Mouse (Mus musculus) kidney, adult 2 months (tissue): ENCODE results near the gene Prr13. TPM values are rescaled to one million over a fixed set of nuclear protein-coding genes. Genes with fewer than 3 reads are reported as not detected.

ENCODE experiments used
- DNase-seq: peaks from one replicate; pipeline ENCODE4 v3.0.0; 2021
- H3K27ac ChIP-seq: fragments of 200-500 bp; 2 replicates; pipeline ENCODE4 v1.5.1; 2012; ENCODE audit warnings: low read depth, low read length, control low read depth, inconsistent platforms; ENCODE audit not compliant: insufficient read depth
- H3K27me3 ChIP-seq: fragments of 200-500 bp; replicated peaks from 2 replicates; pipeline ENCODE4 v1.6.1; 2012; ENCODE audit warnings: mild to moderate bottlenecking, moderate library complexity, low read length, inconsistent platforms; ENCODE audit not compliant: control insufficient read depth, insufficient read depth
- H3K36me3 ChIP-seq: fragments of 200-500 bp; 2 replicates; pipeline ENCODE4 v1.6.1; 2012; ENCODE audit warnings: mild to moderate bottlenecking, moderate library complexity, low read length, inconsistent platforms; ENCODE audit not compliant: control insufficient read depth, insufficient read depth
- H3K4me1 ChIP-seq: fragments of 200-500 bp; 2 replicates; pipeline ENCODE4 v1.6.1; 2011; ENCODE audit warnings: low read length; ENCODE audit not compliant: control insufficient read depth, insufficient read depth
- H3K4me3 ChIP-seq: fragments of 200-500 bp; 2 replicates; pipeline ENCODE4 v1.5.1; 2011; ENCODE audit warnings: mild to moderate bottlenecking, low read depth, low read length, control low read depth; ENCODE audit not compliant: insufficient read depth
- CTCF ChIP-seq: fragments of 200-500 bp; conservative IDR thresholded peaks from 2 replicates; pipeline ENCODE4 v1.5.1; 2011; ENCODE audit warnings: low read depth, mild to moderate bottlenecking, control low read depth, low read length, moderate library complexity, mixed read lengths; ENCODE audit not compliant: insufficient read depth, insufficient read length
- POLR2A ChIP-seq: fragments of 200-500 bp; IDR thresholded peaks from one replicate; pipeline ENCODE4 v1.6.1; 2011; ENCODE audit warnings: low read depth, low read length, control low read depth
- WGBS: fragments of 180-500 bp; shearing (Covaris S2); methylation state at CpG from one replicate; pipeline ENCODE4 v1.1.7; 2018; 5-methylcytosine and 5-hydroxymethylcytosine counted together
- polyA plus RNA-seq: library from polyadenylated mRNA; depleted of rRNA; stranded (reverse); fragments of >200 nt; gene quantifications from 2 replicates; pipeline ENCODE4 v1.2.3, GENCODE M21; 2012

Prr13 gene
- polyA plus RNA-seq, 1 experiment = 181 TPM

DNA sequence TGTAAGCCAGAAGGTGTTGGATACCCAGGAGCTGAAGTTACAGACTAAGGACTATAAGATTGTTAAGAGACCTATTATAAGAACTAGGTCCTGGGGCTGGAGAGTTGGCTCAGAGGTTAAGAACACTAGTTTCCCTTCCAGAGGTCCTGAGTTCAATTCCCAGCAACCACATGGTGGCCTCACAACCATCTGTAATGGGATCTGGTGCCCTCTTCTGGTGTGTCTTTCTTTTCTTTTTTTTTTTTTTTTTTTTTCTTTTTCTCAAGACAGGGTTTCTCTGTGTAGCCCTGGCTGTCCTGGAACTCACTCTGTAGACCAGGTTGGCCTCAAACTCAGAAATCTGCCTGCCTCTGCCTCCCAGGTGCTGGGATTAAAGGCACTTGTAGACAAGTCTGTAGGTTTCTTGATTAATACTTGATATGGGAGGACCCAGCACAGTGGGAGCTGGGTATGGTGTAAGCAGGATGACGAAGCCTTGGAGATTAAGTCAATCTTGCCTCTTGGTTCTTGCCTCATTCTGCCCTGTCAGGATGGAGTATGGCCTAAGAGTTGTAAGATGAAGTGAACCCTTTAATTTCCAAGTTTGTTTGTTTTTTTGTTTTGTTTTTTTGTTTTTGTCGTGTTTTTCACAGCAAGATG, 35.1 kb upstream of the Prr13 start:
- Histone ChIP-seq H3K4me3 (no peak overlapping the region), H3K36me3 (peaks cover 4% of the 10 kb centered on the region), H3K4me1 (no peaks in the 10 kb centered on the region; the same call in 1 of the 2 replicates), H3K27me3 (no peaks in the 10 kb centered on the region), H3K27ac (no peak overlapping the region)
- 86% methylated on average over 2 of the region's 2 CpGs for WGBS
- DNase-seq = no peak
- TF ChIP-seq CTCF = no peak
- no peak for TF ChIP-seq POLR2A

DNA sequence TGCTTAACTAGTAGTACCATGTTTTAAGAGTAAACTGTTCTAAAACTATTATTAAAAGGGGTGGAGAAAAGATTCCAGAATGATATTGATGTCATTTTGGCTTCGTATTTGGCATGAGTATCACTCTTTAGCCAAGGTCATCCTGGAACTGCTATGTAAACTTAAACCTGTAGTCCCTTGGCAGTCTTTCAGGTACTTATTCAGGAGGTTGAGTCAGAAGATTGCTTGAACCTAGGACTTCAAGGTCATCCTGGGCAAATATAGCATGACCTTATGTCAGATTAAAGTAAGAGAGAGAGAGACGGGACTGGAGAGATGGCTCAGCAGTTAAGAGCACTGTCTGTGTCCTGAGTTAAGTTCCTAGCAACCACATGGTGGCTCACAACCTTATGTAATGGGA, 34.2 kb upstream of the Prr13 start:
- peaks cover 7% of the 10 kb centered on the region for H3K36me3 ChIP-seq
- 68% methylated on average over 2 of the region's 2 CpGs for WGBS
- no peak for DNase-seq

GRCm38 (mm10) chr15:102426963-102427362, 31.9 kb upstream of the Prr13 start:
- Histone ChIP-seq H3K27me3 (no peaks in the 10 kb centered on the region), H3K4me1 (no peaks in the 10 kb centered on the region), H3K27ac (no peak overlapping the region), H3K4me3 (no peak overlapping the region), H3K36me3 (peaks cover 13% of the 10 kb centered on the region)
- WGBS = 90% methylated on average over 1 of the region's 1 CpGs
- DNase-seq = no peak
- TF ChIP-seq CTCF = no peak
- no peak for TF ChIP-seq POLR2A

More for the DNA sequence above, 34.2 kb upstream of the Prr13 start:
- TF ChIP-seq POLR2A (no peak), CTCF (no peak)
- no peaks in the 10 kb centered on the region for H3K4me1 ChIP-seq
- no peak overlapping the region for H3K27ac ChIP-seq
- no peaks in the 10 kb centered on the region for H3K27me3 ChIP-seq
- H3K4me3 ChIP-seq = no peak overlapping the region

DNA sequence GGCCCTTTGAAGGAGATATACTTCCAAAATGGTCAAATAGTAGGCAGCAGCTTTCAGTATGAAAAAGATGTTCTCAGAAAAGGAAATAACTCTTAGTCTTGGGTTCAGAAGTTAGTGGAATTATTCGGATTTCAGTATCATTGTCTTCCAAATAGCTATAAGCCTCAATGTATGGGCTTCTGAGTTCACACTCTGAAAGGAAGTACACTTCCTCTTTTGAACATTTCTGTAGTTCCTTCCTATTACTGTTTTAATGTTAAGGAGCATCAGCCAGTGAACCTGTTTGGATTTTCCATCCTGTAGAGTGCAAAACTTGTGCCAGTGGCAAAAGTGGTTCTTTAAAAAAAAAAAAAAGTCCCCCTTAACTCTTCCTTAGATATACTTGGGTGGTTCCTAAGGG, 26.8 kb upstream of the Prr13 start:
- H3K4me1 ChIP-seq = no peaks in the 10 kb centered on the region
- no peak overlapping the region for H3K27ac ChIP-seq
- no peak overlapping the region for H3K4me3 ChIP-seq
- H3K27me3 ChIP-seq = no peaks in the 10 kb centered on the region
- WGBS = 75% methylated on average over 1 of the region's 1 CpGs
- H3K36me3 ChIP-seq = peaks cover 14% of the 10 kb centered on the region
- DNase-seq = no peak
- TF ChIP-seq POLR2A = no peak
- TF ChIP-seq CTCF = no peak

DNA sequence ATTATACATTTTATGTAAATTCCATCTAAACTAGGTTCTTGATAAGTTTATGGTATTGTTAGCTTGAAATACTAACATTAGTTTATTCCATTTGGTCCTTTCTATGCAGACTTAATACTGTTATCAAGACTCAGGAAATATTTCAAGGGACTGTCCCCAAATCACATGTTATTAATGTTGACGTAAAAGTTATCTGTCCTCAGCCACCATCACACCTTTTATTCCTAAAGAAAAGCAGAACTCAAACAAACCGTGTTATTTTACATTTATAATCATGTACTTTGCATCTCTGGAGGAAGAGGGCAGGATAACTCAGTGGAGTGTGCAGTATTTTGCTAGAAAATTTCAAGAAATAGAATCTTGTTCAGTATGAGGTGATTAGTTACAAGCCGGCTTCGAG, 25.7 kb upstream of the Prr13 start:
- H3K36me3 ChIP-seq = peaks cover 11% of the 10 kb centered on the region

DNA sequence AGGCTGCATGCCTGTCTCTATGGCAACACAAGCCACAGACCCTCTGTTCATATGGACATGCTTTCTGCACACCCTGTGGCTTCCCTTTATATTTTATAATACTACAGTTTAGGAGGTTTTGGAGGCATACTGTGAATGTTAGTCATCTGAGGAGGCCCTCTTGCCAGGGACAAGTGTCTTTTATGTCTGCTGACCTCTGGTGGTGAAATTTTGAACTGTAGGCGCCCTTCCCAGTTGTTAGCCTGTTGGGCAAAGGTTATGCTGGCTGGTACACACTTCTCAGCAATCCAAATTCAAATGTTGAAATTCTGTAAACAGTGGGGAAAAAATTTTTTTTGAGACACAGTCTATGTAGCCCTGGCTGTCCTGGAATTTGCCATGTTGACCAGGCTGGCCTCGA, 16.3 kb upstream of the Prr13 start:
- peak; percentile 86 for DNase-seq
- 49% methylated on average over 2 of the region's 2 CpGs for WGBS
- Histone ChIP-seq H3K36me3 (no peaks in the 10 kb centered on the region), H3K27ac (no peak overlapping the region), H3K27me3 (no peaks in the 10 kb centered on the region), H3K4me3 (no peak overlapping the region), H3K4me1 (no peaks in the 10 kb centered on the region)
- TF ChIP-seq CTCF (peak; percentile 78), POLR2A (no peak)

More for the DNA sequence above, 25.7 kb upstream of the Prr13 start:
- no peak overlapping the region for H3K27ac ChIP-seq
- no peaks in the 10 kb centered on the region for H3K27me3 ChIP-seq
- no peaks in the 10 kb centered on the region for H3K4me1 ChIP-seq
- TF ChIP-seq CTCF (no peak), POLR2A (no peak)
- WGBS = 92% methylated on average over 4 of the region's 4 CpGs
- H3K4me3 ChIP-seq = no peak overlapping the region
- DNase-seq = no peak

- no peaks in the 10 kb centered on the region for H3K27me3 ChIP-seq
- no peak within 1 kb of the TSS for H3K4me3 ChIP-seq
- no peak for DNase-seq
- TF ChIP-seq CTCF (no peak), POLR2A (no peak)
- no peak within 1 kb of the TSS for H3K27ac ChIP-seq
- no peaks in the 10 kb centered on the region for H3K36me3 ChIP-seq
- 67% methylated on average over 8 of the region's 8 CpGs for WGBS
- H3K4me1 ChIP-seq = no peaks in the 10 kb centered on the region
Observed at GRCm38 (mm10) chr15:102445146-102445545, 13.7 kb upstream of the Prr13 start, which contains the start of gene Amhr2. Gene Amhr2, plus strand, starts transcription at chr15:102445367.
